Mouse (Mus musculus): ENCODE measurements around the gene Plxnb1.

DNA sequence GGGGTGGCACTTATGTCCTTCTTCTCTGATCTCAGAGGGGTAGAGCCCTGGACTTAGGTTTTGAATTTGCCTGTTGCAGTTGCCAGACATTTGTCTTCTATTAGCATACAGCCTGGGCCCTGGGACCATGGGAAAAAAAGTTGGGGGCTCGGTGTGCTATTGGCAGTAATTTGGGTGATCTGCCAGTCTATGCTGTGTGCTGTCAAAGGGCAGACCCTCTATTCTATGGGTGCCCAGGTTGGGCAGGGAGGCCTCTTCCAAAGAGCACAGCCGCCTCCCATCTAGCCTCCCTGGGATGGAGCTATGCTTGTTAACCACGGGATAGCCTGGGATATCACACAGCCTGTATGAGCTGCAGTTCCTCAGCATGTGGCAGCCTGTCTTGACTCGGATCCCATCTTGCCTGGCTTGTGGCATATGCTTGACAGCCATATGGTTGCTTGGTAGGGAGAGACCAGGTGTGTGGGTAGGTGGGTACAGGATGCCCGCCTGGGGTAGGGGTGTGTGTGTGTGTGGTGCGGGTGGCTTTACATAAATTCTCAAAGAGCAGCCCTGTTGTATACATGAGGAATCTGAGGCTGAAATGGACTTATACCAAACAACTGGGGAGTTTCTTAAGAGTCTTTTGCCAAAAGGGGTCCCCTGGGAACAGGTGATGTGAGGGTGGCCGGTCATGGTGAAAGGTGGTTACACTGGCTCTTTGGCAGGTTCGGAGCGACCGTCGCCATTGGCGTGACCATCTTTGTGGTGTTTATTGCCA, 39.7 kb upstream of the Plxnb1 start:
- no peak for TF ChIP-seq CTCF (conservative IDR thresholded peaks at IDR 0.05; ENCODE audit: low read length)
- TF ChIP-seq POU5F1 (IDR thresholded peaks at IDR 0.05; ENCODE audit: borderline replicate concordance, low read length), result no peak
- TF ChIP-seq NANOG (IDR thresholded peaks at IDR 0.05; ENCODE audit: borderline replicate concordance, low read length), result no peak
